Mouse (Mus musculus) midbrain, embryonic 12.5 days (tissue): ENCODE measurements at regions not wholly inside any gene's neighbourhood (a gene's known extent, or its start where the extent isn't known, plus 50 kb on each side); places are given as distances from the start of the nearest gene placed in this dataset.

Source experiments
- ATAC-seq: fragments of 200-750 bp; cut with Nextera tagmentation; 2 replicates; pipeline ENCODE4 v1.8.0; 2017; ENCODE audit warnings: low read depth, moderate TSS enrichment, moderate library complexity; ENCODE audit not compliant: low FRiP score
- H3K27ac ChIP-seq: fragments of 300-500 bp; sonication (generic); replicated peaks from 2 replicates; pipeline ENCODE4 v1.5.1; 2016; ENCODE audit warnings: mild to moderate bottlenecking
- H3K27me3 ChIP-seq: fragments of 300-500 bp; sonication (generic); 2 replicates; pipeline ENCODE4 v1.6.1; 2016; ENCODE audit warnings: mild to moderate bottlenecking
- H3K36me3 ChIP-seq: fragments of 300-500 bp; sonication (generic); 2 replicates; pipeline ENCODE4 v1.6.1; 2016
- H3K4me1 ChIP-seq: fragments of 300-500 bp; sonication (generic); 2 replicates; pipeline ENCODE4 v1.6.1; 2016
- H3K4me2 ChIP-seq: fragments of 300-500 bp; sonication (generic); replicated peaks from 2 replicates; pipeline ENCODE4 v1.6.1; 2016; ENCODE audit warnings: mild to moderate bottlenecking, moderate library complexity
- H3K4me3 ChIP-seq: fragments of 300-500 bp; sonication (generic); 2 replicates; pipeline ENCODE4 v1.5.1; 2016; ENCODE audit warnings: mild to moderate bottlenecking
- H3K9ac ChIP-seq: fragments of 300-500 bp; sonication (generic); replicated peaks from 2 replicates; pipeline ENCODE4 v1.6.1; 2016; ENCODE audit warnings: mild to moderate bottlenecking, moderate library complexity
- H3K9me3 ChIP-seq: fragments of 300-500 bp; sonication (generic); 2 replicates; pipeline ENCODE4 v1.6.1; 2016; ENCODE audit warnings: mild to moderate bottlenecking
- WGBS: fragments of 180-500 bp; shearing (Covaris S2); methylation state at CpG from one replicate; pipeline ENCODE4 v1.1.7; 2016; 5-methylcytosine and 5-hydroxymethylcytosine counted together

DNA sequence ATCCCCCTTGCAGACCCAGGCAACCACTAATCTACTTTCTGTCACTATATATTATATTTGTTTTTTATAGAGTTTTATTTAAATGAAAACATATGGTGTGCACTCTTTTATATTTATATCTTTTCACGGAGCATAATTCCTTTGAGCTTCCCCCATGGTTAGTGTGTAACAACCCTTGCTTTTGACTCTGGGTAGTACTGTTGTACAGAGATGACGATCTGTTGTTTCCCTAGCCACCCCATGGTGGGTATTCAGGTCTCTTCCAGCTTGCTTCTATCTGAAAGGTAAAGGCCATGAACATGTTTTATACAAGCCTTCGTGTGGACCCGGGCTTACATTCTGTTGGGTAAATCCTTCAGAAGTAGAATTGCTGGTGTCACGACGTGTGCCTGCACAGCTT, 221.2 kb upstream of the Rnaseh2b start:
- Histone ChIP-seq H3K27me3 (no peaks in the 10 kb centered on the region), H3K4me1 (no peaks in the 10 kb centered on the region), H3K36me3 (no peaks in the 10 kb centered on the region), H3K4me3 (no peak overlapping the region), H3K4me2 (no peak overlapping the region), H3K9me3 (no peaks in the 10 kb centered on the region), H3K27ac (no peak overlapping the region), H3K9ac (no peak overlapping the region)
- 88% methylated on average over 6 of the region's 6 CpGs for WGBS
- no peak for ATAC-seq

DNA sequence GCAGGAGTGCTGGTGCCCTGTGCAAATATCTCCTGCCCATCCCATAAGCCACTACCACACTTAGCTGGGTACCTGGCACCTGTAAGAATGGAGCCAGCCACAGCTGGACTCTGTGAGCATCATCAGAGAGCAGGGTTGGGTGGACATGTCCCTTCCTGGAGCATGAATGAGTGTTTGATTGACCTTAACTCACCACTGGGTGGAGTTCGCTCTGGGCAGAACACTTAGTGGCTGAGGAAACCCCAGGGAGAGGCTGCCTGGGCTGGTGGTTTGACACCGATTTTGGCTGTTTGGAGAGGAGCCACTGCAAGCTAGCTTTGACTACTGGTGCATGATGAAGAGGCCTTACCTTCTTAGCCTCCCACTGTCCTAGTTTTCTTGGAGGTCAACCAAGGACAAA, 208.3 kb upstream of the Rnaseh2b start:
- H3K27ac ChIP-seq: no peak overlapping the region
- 78% methylated on average over 2 of the region's 2 CpGs for WGBS

DNA sequence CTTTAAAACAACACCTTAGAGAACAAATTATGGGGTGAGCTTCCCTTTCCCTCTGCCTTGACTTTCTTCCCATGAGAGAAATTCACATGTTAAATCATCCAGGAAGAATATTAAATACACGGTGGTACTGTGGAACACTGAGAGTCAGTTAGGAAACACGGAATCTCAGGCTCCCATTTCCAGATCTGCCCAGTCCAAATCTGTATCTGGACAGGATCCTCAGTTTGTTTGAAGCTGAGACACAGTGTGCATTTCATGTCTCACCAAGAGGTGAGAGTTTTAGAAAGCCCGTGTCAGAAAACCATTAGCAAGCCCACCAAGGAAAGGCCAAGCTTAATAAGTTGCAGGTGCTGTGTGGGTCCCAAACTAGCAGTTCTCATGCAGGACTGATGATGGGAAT, 204.2 kb upstream of the Rnaseh2b start:
- H3K36me3 ChIP-seq: no peaks in the 10 kb centered on the region
- H3K27ac ChIP-seq: no peak overlapping the region
- no peak overlapping the region for H3K9ac ChIP-seq
- ATAC-seq: no peak
- no peak overlapping the region for H3K4me2 ChIP-seq
- no peak overlapping the region for H3K4me3 ChIP-seq
- no peaks in the 10 kb centered on the region for H3K9me3 ChIP-seq
- H3K4me1 ChIP-seq: no peaks in the 10 kb centered on the region
- H3K27me3 ChIP-seq: no peaks in the 10 kb centered on the region
- WGBS: 80% methylated on average over 3 of the region's 3 CpGs

More for the DNA sequence above, 208.3 kb upstream of the Rnaseh2b start:
- Histone ChIP-seq H3K4me3 (no peak overlapping the region), H3K9ac (no peak overlapping the region), H3K9me3 (no peaks in the 10 kb centered on the region), H3K27me3 (no peaks in the 10 kb centered on the region), H3K36me3 (no peaks in the 10 kb centered on the region), H3K4me1 (no peaks in the 10 kb centered on the region), H3K4me2 (no peak overlapping the region)
- ATAC-seq: no peak

DNA sequence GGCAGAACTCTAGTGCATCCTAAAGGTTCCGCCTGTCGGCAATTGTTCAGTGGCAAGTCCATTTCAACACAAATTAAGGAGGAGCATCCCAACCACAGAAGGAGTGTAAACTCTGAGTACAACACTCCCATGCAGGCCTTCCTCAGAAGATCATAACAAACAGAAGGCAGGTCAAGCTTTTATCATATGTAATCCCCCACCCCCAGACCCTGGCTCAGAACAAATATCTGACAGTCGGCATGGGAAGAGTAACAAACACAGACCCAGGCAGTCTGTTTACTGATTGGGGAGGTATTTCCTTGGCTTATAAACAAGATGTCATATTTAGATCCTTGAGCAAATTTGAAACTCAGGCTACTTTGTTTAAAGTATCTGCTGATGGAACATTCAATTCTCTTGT, 174.9 kb upstream of the Rnaseh2b start:
- ATAC-seq: no peak
- Histone ChIP-seq H3K9ac (no peak overlapping the region), H3K27me3 (no peaks in the 10 kb centered on the region), H3K36me3 (no peaks in the 10 kb centered on the region), H3K9me3 (no peaks in the 10 kb centered on the region), H3K4me2 (no peak overlapping the region), H3K4me3 (no peak overlapping the region), H3K4me1 (no peaks in the 10 kb centered on the region), H3K27ac (no peak overlapping the region)
- WGBS: 90% methylated on average over 3 of the region's 3 CpGs

DNA sequence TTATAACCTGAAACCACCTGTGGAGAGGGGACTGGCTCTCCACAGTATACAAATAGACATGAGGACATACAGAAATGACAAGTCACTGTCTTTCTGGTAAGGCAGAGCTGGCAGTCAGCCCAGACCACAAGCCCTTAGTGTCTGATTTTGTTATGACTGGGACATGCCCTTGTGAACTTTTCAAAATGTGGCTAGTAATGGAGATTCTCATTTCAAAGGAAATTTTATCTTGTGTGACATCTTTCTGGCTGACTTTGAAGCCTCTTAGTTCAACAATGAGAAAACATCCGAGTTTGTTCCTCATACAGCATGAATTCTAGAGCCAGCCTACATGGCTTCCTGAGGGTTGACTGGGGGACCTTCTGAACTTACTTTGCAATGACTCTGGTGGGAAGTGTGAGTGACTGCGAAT, 173.8 kb upstream of the Rnaseh2b start:
- no peaks in the 10 kb centered on the region for H3K27me3 ChIP-seq
- no peak for ATAC-seq
- no peaks in the 10 kb centered on the region for H3K36me3 ChIP-seq
- H3K4me2 ChIP-seq: no peak overlapping the region
- H3K9ac ChIP-seq: no peak overlapping the region
- no peaks in the 10 kb centered on the region for H3K4me1 ChIP-seq
- no peaks in the 10 kb centered on the region for H3K9me3 ChIP-seq
- H3K4me3 ChIP-seq: no peak overlapping the region
- 59% methylated on average over 2 of the region's 2 CpGs for WGBS
- H3K27ac ChIP-seq: no peak overlapping the region

DNA sequence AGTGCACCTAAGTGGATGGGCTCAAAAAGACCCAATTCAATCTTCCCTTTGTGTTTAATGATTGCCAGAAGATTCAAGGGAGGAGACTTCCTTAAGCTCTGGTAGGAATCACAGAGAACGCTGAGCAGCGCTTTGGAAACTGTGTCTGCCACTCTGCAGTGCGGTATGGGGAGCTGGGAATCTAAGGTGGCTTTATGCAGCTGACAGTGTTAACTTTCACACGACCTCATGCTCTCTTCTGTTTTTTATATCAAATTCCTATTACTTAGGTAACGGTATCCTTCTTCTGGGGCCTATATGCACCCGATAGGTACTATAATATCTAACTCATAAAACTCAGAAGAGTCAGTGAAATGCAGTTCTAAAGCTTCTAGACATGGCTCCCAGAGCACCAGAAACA, 163.5 kb upstream of the Rnaseh2b start:
- no peaks in the 10 kb centered on the region for H3K9me3 ChIP-seq
- H3K9ac ChIP-seq: no peak overlapping the region
- H3K4me1 ChIP-seq: no peaks in the 10 kb centered on the region
- no peaks in the 10 kb centered on the region for H3K27me3 ChIP-seq
- H3K27ac ChIP-seq: no peak overlapping the region
- H3K4me2 ChIP-seq: no peak overlapping the region
- no peaks in the 10 kb centered on the region for H3K36me3 ChIP-seq
- H3K4me3 ChIP-seq: no peak overlapping the region
- 83% methylated on average over 6 of the region's 6 CpGs for WGBS
- no peak for ATAC-seq

DNA sequence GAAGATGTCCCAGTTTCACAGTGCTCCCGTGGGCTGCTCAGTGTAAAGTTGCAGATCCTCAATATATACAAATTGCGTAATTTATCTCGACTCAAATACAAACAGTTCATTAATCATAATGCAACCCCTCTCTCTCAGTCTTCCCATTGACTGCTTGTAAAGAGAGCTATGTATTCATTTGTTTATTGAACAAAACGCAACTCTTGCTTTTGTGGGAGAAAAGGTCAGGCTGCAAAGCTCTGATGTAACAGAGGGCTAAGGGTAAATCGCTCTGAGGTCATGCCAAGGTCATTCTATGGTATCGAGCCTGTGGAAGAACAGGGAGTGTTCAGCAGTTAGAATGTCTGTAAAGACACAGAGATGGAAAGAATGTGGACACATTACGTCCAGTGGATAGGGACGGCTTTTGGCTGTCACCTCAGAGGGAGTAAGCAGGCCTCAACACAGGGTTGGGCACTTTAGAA, 160.0 kb upstream of the Rnaseh2b start:
- Histone ChIP-seq H3K4me1 (no peaks in the 10 kb centered on the region), H3K27me3 (no peaks in the 10 kb centered on the region), H3K27ac (no peak overlapping the region), H3K9me3 (peaks cover 8% of the 10 kb centered on the region; the same call in 1 of the 2 replicates), H3K36me3 (no peaks in the 10 kb centered on the region), H3K9ac (no peak overlapping the region), H3K4me3 (no peak overlapping the region), H3K4me2 (no peak overlapping the region)
- 80% methylated on average over 8 of the region's 8 CpGs for WGBS
- ATAC-seq: no peak

DNA sequence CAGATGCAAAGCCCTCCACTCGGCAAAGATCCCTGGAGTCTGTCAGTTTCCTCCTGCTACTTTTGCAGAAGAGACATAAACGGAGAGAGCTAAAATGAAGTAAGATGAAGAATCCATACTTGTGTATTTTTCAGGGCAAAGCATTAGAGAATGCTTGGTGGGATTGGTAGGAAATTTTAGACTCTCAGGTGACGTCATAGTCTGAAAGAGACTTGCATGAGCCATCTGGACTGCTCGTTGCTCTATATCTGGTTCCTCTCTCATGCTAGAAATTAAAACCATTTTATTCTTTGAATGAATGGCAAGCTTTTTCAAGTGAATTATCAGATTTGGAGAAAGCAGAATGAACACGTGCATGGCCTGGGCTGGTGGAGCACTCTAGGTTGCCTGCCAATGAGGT, 154.4 kb upstream of the Rnaseh2b start:
- no peak overlapping the region for H3K4me3 ChIP-seq
- 84% methylated on average over 5 of the region's 5 CpGs for WGBS
- H3K36me3 ChIP-seq: no peaks in the 10 kb centered on the region
- H3K4me2 ChIP-seq: no peak overlapping the region
- H3K27ac ChIP-seq: no peak overlapping the region
- H3K27me3 ChIP-seq: no peaks in the 10 kb centered on the region
- H3K9me3 ChIP-seq: peaks cover 8% of the 10 kb centered on the region; the same call in 1 of the 2 replicates
- H3K4me1 ChIP-seq: no peaks in the 10 kb centered on the region
- H3K9ac ChIP-seq: no peak overlapping the region
- no peak for ATAC-seq

DNA sequence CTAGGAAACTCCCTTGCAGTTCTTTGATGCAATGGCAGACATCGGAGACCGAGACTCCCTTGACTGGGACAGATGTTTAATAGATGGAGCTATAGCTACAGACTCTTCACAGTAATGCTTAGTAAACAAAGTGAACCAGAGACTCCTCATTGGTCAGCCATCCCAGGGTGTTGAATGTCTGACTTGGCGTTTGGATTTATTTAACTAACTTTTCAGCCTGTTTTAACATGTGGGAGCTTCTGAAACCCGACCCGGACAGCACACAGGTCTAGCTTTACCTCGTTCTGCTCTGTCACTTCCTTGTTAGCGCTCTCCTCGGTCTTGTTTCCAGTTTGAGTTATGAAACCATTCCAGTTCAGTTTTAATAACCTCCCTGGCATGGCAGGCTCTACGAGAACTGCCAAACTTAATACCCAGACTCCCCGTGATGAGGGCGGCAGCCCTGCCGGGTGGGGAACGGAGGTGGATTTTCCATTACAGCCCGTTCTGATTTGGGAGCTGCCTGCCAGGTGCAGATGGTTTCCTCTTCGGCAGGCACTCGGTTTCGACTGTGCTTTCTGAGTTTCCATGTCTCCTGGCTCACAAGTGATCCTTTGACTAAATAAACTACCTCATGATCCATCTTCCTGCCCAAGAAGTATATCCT, 147.9 kb upstream of the Rnaseh2b start:
- no peak for ATAC-seq
- Histone ChIP-seq H3K9me3 (no peaks in the 10 kb centered on the region), H3K4me3 (no peak overlapping the region), H3K9ac (no peak overlapping the region), H3K36me3 (no peaks in the 10 kb centered on the region), H3K4me1 (no peaks in the 10 kb centered on the region), H3K27ac (no peak overlapping the region), H3K4me2 (no peak overlapping the region), H3K27me3 (no peaks in the 10 kb centered on the region)
- WGBS: 78% methylated on average over 17 of the region's 17 CpGs

DNA sequence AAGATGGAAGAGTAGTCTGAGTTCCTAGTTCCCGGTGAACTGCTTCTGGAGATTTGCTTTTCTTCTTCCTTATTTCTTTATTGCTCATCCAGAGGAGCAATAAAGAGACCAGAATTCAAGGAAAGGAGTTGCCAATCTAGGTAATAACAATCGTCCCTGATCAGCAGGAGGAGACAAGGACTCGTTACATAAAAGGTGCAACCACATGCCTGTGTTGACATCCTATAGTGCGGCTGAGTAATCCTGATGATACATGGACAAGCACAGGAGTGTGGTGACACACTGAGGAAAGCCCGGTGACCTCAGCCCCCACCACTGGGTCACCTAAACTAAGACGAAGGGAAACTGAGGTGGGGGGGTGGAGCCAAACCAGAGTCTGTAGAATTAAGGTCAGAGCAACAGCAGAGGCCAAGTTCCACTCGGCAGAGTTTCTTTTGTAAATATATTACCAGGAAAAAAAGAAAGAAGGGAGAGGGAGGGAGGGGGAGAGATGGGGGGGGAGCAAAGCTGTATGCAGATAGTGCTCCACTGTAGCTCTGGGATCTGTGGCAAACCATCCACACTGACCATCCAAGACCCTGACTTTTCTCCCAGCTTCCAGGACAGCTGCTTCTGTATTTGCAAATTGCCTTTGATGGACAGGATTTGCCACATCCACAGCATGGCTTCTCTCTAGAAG, 135.2 kb upstream of the Rnaseh2b start:
- no peaks in the 10 kb centered on the region for H3K36me3 ChIP-seq
- WGBS: 80% methylated on average over 7 of the region's 7 CpGs
- no peak for ATAC-seq
- H3K4me2 ChIP-seq: no peak overlapping the region
- H3K4me1 ChIP-seq: no peaks in the 10 kb centered on the region
- no peaks in the 10 kb centered on the region for H3K27me3 ChIP-seq
- H3K27ac ChIP-seq: no peak overlapping the region
- no peak overlapping the region for H3K9ac ChIP-seq
- H3K4me3 ChIP-seq: no peak overlapping the region
- no peaks in the 10 kb centered on the region for H3K9me3 ChIP-seq

DNA sequence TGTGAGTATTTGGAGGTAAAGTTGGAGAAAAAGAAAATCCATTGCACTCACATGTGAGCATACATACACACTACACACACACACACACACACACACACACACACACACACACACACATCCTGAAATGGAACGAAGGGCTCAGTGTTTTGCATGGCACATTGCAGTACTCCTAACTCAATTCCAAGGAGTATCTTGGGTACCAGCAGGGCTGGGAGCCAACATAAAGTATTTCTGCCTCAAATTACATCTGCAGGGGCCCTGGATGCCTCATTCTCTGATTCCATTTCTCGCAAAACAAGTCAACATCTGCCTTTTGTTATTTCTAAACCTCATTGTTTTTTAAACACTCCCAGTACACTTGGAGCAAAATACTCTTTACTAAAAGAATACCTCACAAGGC, 132.7 kb upstream of the Rnaseh2b start:
- Histone ChIP-seq H3K4me3 (no peak overlapping the region), H3K27ac (no peak overlapping the region), H3K27me3 (no peaks in the 10 kb centered on the region), H3K36me3 (no peaks in the 10 kb centered on the region), H3K9ac (no peak overlapping the region), H3K9me3 (no peaks in the 10 kb centered on the region), H3K4me1 (no peaks in the 10 kb centered on the region), H3K4me2 (no peak overlapping the region)
- no peak for ATAC-seq
- 72% methylated on average over 2 of the region's 2 CpGs for WGBS

DNA sequence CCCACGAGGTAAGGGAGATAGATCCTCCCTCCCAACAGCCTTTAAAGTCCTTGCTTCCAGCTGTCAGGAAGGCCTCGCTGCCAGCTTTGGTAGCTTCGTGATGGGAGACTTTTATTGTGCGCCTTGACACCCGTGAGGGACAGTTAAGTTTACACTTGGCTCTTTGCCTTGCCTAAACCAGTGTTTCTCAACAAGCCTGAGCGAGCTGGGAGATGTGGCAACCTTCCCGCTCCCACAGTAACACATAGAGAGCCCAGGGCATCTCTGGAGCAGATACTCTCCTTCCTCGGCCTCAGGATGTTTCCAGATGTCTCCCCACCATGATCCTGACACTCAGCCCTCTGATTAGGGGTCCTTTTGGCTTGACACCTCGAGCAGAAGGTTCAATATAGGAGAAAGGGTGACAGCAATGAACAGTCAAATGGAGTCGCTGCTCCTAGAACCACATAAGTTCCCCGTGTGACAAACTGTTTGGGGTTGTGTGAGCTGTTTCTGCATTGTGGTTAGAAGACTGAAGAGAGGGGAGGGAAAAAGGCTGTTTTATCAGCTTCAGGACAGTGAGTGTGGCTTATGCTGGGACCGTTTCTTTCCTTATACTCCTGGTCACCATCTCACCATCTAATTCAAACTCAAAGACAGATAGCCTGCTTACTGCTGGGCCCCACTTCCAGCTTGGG, 129.1 kb upstream of the Rnaseh2b start:
- no peaks in the 10 kb centered on the region for H3K36me3 ChIP-seq
- no peaks in the 10 kb centered on the region for H3K27me3 ChIP-seq
- 0 out of 2 replicates have a peak, but pooled peaks cover 4% of the 10 kb centered on the region for H3K4me1 ChIP-seq
- no peaks in the 10 kb centered on the region for H3K9me3 ChIP-seq
- no peak overlapping the region for H3K4me2 ChIP-seq
- no peak overlapping the region for H3K4me3 ChIP-seq
- H3K9ac ChIP-seq: no peak overlapping the region
- 78% methylated on average over 12 of the region's 12 CpGs for WGBS
- ATAC-seq: no peak
- no peak overlapping the region for H3K27ac ChIP-seq
